Mouse (Mus musculus) gastrocnemius, adult 18-20 months (tissue): ENCODE data around the gene Rag1. TPM values are rescaled to one million over a fixed set of nuclear protein-coding genes. Genes with fewer than 3 reads are reported as not detected.

Experiments used
- DNase-seq: peaks from one replicate; pipeline ENCODE4 v3.0.0; 2021; ENCODE audit warnings: low spot score
- long read RNA-seq, 2 experiments: library from polyadenylated mRNA; stranded (forward); transcript quantifications; one replicate each; pipeline ENCODE4 v2.0.0; 2021
- total RNA-seq, 2 experiments: library from RNA; stranded (reverse); gene quantifications; 2 replicates each; pipeline ENCODE4 v1.2.3; 2021

Gene Rag1
- not detected for total RNA-seq
- long read RNA-seq, experiment 1, result 0 reads
- long read RNA-seq, experiment 2, result 0 reads

- no peak for DNase-seq
Measured at GRCm38 (mm10) chr2:101649114-101649671, at the start of gene Rag1, which contains the start of gene B230118H07Rik. TSS of gene Rag1 (minus strand) at chr2:101649501. TSS of gene B230118H07Rik (minus strand) at chr2:101649532.

GRCm38 (mm10) chr2:101695584-101695983 lies 46.3 kb upstream of the Rag1 start:
- DNase-seq, result no peak

- no peak for DNase-seq
Measured at GRCm38 (mm10) chr2:101693577-101694215, 44.4 kb upstream of the Rag1 start.

GRCm38 (mm10) chr2:101693043-101693442 lies 43.7 kb upstream of the Rag1 start:
- no peak for DNase-seq

- no peak for DNase-seq
Measured at GRCm38 (mm10) chr2:101690252-101690827, 41.0 kb upstream of the Rag1 start.

- DNase-seq, result no peak
Measured at GRCm38 (mm10) chr2:101688011-101688410, 38.7 kb upstream of the Rag1 start.

GRCm38 (mm10) chr2:101684421-101684820 lies 35.1 kb upstream of the Rag1 start:
- peak; percentile 60 for DNase-seq

- DNase-seq, result no peak
Measured at GRCm38 (mm10) chr2:101679164-101679784, 30.0 kb upstream of the Rag1 start.

- DNase-seq, result peak; percentile 88
Measured at GRCm38 (mm10) chr2:101678236-101679021, 29.1 kb upstream of the Rag1 start, which contains the start of gene Traf6. TSS of gene Traf6 (plus strand) at chr2:101678429.

GRCm38 (mm10) chr2:101673547-101673946 lies 24.2 kb upstream of the Rag1 start:
- no peak for DNase-seq

- no peak for DNase-seq
Measured at GRCm38 (mm10) chr2:101668751-101669150, 19.4 kb upstream of the Rag1 start.

GRCm38 (mm10) chr2:101665703-101666092 lies 16.4 kb upstream of the Rag1 start:
- DNase-seq, result no peak

GRCm38 (mm10) chr2:101665058-101665702 lies 15.9 kb upstream of the Rag1 start:
- peak; percentile 65 for DNase-seq

- no peak for DNase-seq
Measured at GRCm38 (mm10) chr2:101660536-101660935, 11.2 kb upstream of the Rag1 start.

GRCm38 (mm10) chr2:101652921-101653597 lies 3.8 kb upstream of the Rag1 start:
- DNase-seq, result peak; percentile 56

- DNase-seq, result no peak
Measured at GRCm38 (mm10) chr2:101652204-101652920, 3.1 kb upstream of the Rag1 start.

GRCm38 (mm10) chr2:101650446-101650845 lies 1.1 kb upstream of the Rag1 start:
- DNase-seq, result no peak

GRCm38 (mm10) chr2:101648361-101648760 lies 940 bp downstream of the Rag1 start:
- DNase-seq, result no peak

- DNase-seq, result no peak
Measured at GRCm38 (mm10) chr2:101645841-101646240, 3.5 kb downstream of the Rag1 start.

- DNase-seq, result no peak
Measured at GRCm38 (mm10) chr2:101639840-101640350, 9.4 kb downstream of the Rag1 start.
